Mouse (Mus musculus) cerebellum, adult 2 months (tissue): ENCODE results near the gene Ebi3. TPM values are rescaled to one million over a fixed set of nuclear protein-coding genes. Genes with fewer than 3 reads are reported as not detected.
A peak's percentile ranks its signal among the peaks of the same experiment; 100 is the strongest.

ENCODE experiments used
- DNase-seq, 2 experiments: peaks; one replicate each; pipeline ENCODE4 v3.0.0; 2021
- H3K27ac ChIP-seq: fragments of 200-500 bp; 2 replicates; pipeline ENCODE4 v1.5.1; 2012; ENCODE audit warnings: low read length, control low read depth, inconsistent platforms; ENCODE audit not compliant: insufficient read depth
- H3K27me3 ChIP-seq: fragments of 200-500 bp; 2 replicates; pipeline ENCODE4 v1.6.1; 2012; ENCODE audit warnings: inconsistent platforms, mild to moderate bottlenecking, low read length, moderate library complexity; ENCODE audit not compliant: control insufficient read depth, insufficient read depth
- H3K4me1 ChIP-seq: fragments of 200-500 bp; 2 replicates; pipeline ENCODE4 v1.6.1; 2011; ENCODE audit warnings: low read length; ENCODE audit not compliant: control insufficient read depth, insufficient read depth
- H3K4me3 ChIP-seq: fragments of 200-500 bp; replicated peaks from 2 replicates; pipeline ENCODE3; 2011; ENCODE audit warnings: mild to moderate bottlenecking, low read depth, low read length, control low read depth; ENCODE audit not compliant: insufficient read depth
- CTCF ChIP-seq: fragments of 200-500 bp; IDR thresholded peaks from 2 replicates; pipeline ENCODE4 v1.5.1; 2011; ENCODE audit warnings: low read depth, mild to moderate bottlenecking, control low read depth, low read length, moderate library complexity, borderline replicate concordance; ENCODE audit not compliant: insufficient read depth
- POLR2A ChIP-seq: fragments of 200-500 bp; IDR thresholded peaks from 2 replicates; pipeline ENCODE4 v1.6.1; 2011; ENCODE audit warnings: low read length, control low read depth, borderline replicate concordance; ENCODE audit not compliant: insufficient read depth
- WGBS: fragments of 180-500 bp; shearing (Covaris S2); methylation state at CpG from one replicate; pipeline ENCODE4 v1.1.7; 2018; 5-methylcytosine and 5-hydroxymethylcytosine counted together
- polyA plus RNA-seq: library from polyadenylated mRNA; depleted of rRNA; stranded (reverse); fragments of >200 nt; gene quantifications from 2 replicates; pipeline ENCODE4 v1.2.3, GENCODE M21; 2012; rRNA removed

Gene Ebi3
- polyA plus RNA-seq, 1 experiment: 1.00 TPM

- TF ChIP-seq CTCF (no peak), POLR2A (no peak)
These were observed 37.9 kb downstream of the Ebi3 start for GRCm38 (mm10) chr17:55990278-55990898.

DNA sequence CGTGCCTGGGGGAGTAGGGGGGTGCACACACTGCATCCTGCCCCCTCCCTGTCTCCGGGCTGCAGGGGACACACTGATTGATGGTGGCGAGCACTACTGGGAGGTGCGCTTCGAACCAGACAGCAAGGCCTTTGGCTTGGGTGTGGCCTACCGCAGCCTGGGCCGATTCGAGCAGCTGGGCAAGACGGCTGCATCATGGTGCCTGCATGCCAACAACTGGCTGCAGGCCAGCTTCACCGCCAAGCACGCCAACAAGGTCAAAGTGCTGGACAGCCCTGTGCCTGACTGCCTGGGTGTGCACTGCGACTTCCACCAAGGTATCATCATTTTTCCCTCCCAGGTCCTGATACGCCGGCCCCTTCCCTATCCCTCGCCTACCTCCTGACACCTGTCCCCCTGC is 43.6 kb downstream of the Ebi3 start:
- DNase-seq: no peak
- 40% methylated on average over 15 of the region's 15 CpGs for WGBS
- H3K27ac ChIP-seq: no peak overlapping the region
- TF ChIP-seq POLR2A: no peak
- no peak for TF ChIP-seq CTCF
- H3K4me3 ChIP-seq: no peak overlapping the region
- peaks cover 8% of the 10 kb centered on the region for H3K4me1 ChIP-seq
- no peaks in the 10 kb centered on the region for H3K27me3 ChIP-seq

More at GRCm38 (mm10) chr17:55990278-55990898, 37.9 kb downstream of the Ebi3 start:
- WGBS: 86% methylated on average over 8 of the region's 8 CpGs
- Histone ChIP-seq H3K4me1 (no peaks in the 10 kb centered on the region; the same call in 1 of the 2 replicates), H3K27ac (no peak overlapping the region), H3K27me3 (no peaks in the 10 kb centered on the region), H3K4me3 (no peak overlapping the region)
- DNase-seq: no peak

DNA sequence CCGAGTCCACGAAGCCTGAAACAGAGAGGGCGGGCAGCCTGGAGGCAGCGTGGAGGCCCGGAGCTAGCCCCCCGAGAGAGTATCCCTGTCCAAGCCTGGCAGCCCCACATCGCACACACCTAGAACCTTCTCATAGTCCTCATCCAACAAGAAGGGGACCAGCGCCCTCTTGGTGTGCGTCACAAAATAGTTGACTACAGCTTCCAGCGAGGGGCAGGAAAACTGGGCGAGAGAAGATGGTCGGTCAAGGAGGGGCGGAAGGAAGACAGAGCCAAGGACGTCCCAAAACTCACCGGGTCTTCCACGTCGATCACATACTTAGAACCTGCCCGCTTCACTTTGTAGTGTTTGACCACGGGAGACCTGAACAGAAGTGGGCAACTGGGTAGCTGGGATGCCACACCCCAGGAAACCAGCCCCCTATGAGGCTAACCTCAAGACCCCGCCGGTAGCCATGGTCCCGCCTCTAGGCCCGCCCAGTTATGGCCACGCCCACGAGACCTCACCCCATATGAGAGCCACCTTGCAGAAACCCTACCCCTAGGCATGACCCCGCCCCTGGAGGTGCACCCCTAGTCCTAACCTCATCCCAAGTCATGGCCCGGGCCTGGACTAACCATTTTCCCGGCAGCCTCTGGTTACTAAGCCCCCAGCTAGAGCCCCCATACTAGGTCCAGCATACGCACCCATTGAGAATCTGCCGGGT is 47.5 kb downstream of the Ebi3 start:
- WGBS: 25% methylated on average over 30 of the region's 30 CpGs

GRCm38 (mm10) chr17:56003000-56003399 is 50.6 kb downstream of the Ebi3 start:
- H3K27me3 ChIP-seq: no peaks in the 10 kb centered on the region
- no peak overlapping the region for H3K4me3 ChIP-seq
- WGBS: 21% methylated on average over 3 of the region's 3 CpGs
- H3K4me1 ChIP-seq: peaks cover 10% of the 10 kb centered on the region
- peak overlapping the region; percentile 68 for H3K27ac ChIP-seq
- TF ChIP-seq CTCF (no peak), POLR2A (no peak)
- peak; percentile 47 to 51 for DNase-seq

More for the DNA sequence above, 47.5 kb downstream of the Ebi3 start:
- no peak overlapping the region for H3K4me3 ChIP-seq
- DNase-seq: no peak
- peaks cover 18% of the 10 kb centered on the region for H3K4me1 ChIP-seq
- H3K27ac ChIP-seq: no peak overlapping the region
- TF ChIP-seq POLR2A: no peak
- H3K27me3 ChIP-seq: no peaks in the 10 kb centered on the region

- H3K27ac ChIP-seq: peak within 1 kb of the TSS; percentile 71
- WGBS: 21% methylated on average over 13 of the region's 13 CpGs
- peak; percentile 65 to 81 for DNase-seq
- TF ChIP-seq POLR2A (peak; percentile 40; the same call in 1 of the 2 replicates), CTCF (no peak)
- peaks cover 13% of the 10 kb centered on the region for H3K4me1 ChIP-seq
- no peaks in the 10 kb centered on the region for H3K27me3 ChIP-seq
- peak within 1 kb of the TSS; percentile 73 for H3K4me3 ChIP-seq
These were observed 53.1 kb downstream of the Ebi3 start, which contains the start of the genes Stap2 and Mpnd for GRCm38 (mm10) chr17:56005415-56006061. TSS of gene Stap2 (minus strand) at chr17:56005584. TSS of gene Mpnd (plus strand) at chr17:56005711.

Other genes with a start within 250 kb of the Ebi3 start
- 7.1 and 7.4 TPM in 2 replicates for gene Pot1b, start 240.0 kb upstream of the Ebi3 start, polyA plus RNA-seq
- gene Adgre4, start 202.7 kb upstream of the Ebi3 start, polyA plus RNA-seq: 0.10 TPM in 1 of 2 replicates, not detected in the other
- gene Zfp119a, start 73.7 kb upstream of the Ebi3 start, polyA plus RNA-seq: 3.6 and 4.3 TPM in 2 replicates
- 7.7 and 8.7 TPM in 2 replicates for gene Zfp959, start 60.5 kb upstream of the Ebi3 start, polyA plus RNA-seq
- 3.3 and 3.7 TPM in 2 replicates for gene Zfp119b, start 3.1 kb upstream of the Ebi3 start, polyA plus RNA-seq
- gene Yju2, start 6.5 kb downstream of the Ebi3 start, polyA plus RNA-seq: 13.4 and 14.9 TPM in 2 replicates
- 122 and 127 TPM in 2 replicates for gene Shd, start 17.8 kb downstream of the Ebi3 start, polyA plus RNA-seq
- 88.0 and 91.3 TPM in 2 replicates for gene Fsd1, start 33.9 kb downstream of the Ebi3 start, polyA plus RNA-seq
- gene Stap2, start 52.9 kb downstream of the Ebi3 start, polyA plus RNA-seq: 51.8 and 64.1 TPM in 2 replicates
- gene Mpnd, start 53.1 kb downstream of the Ebi3 start, polyA plus RNA-seq: 183 and 193 TPM in 2 replicates
- 69.5 and 82.5 TPM in 2 replicates for gene Sh3gl1, start 84.0 kb downstream of the Ebi3 start, polyA plus RNA-seq
- 2.9 and 3.3 TPM in 2 replicates for gene Chaf1a, start 87.8 kb downstream of the Ebi3 start, polyA plus RNA-seq
- 114 TPM in 2 replicates for gene Ubxn6, start 122.4 kb downstream of the Ebi3 start, polyA plus RNA-seq
- gene Hdgfl2, start 127.0 kb downstream of the Ebi3 start, polyA plus RNA-seq: 109 and 116 TPM in 2 replicates
- gene Plin4, start 157.2 kb downstream of the Ebi3 start, polyA plus RNA-seq: 1.1 and 1.7 TPM in 2 replicates
- 0.38 and 0.54 TPM in 2 replicates for gene Plin5, start 165.0 kb downstream of the Ebi3 start, polyA plus RNA-seq
- gene Lrg1, start 169.4 kb downstream of the Ebi3 start, polyA plus RNA-seq: 0.93 and 1.6 TPM in 2 replicates
- gene Sema6b, start 187.7 kb downstream of the Ebi3 start, polyA plus RNA-seq: 51.8 and 54.3 TPM in 2 replicates
- 1.7 and 1.9 TPM in 2 replicates for gene Tnfaip8l1, start 209.8 kb downstream of the Ebi3 start, polyA plus RNA-seq
- gene Mydgf, start 231.3 kb downstream of the Ebi3 start, polyA plus RNA-seq: 44.5 and 45.0 TPM in 2 replicates